Comparison of ENCODE assay signal across 13 mouse cellular contexts in genomic region chr9:96956646-96957297, GRCm38 (mm10).
DNase-seq lines count a peak whose midpoint lies in the region; ATAC-seq and TF ChIP-seq lines count a peak whose summit lies in the region.
"Had no signal": no experiment of that assay in that cellular context is flagged by ENCODE, and none has a peak within 500 bp of the region (broad histone marks: within the 10 kb centered on the region; RNA-seq: fewer than 3 reads in every experiment).

No protein-coding gene starts in this region.

- peak overlapping the region; percentile 85 for H3K27ac ChIP-seq in kidney, embryonic 15.5 days
- peak overlapping the region; percentile 48 for H3K27ac ChIP-seq in hindbrain, postnatal 0 days
- H3K27ac ChIP-seq in neural tube, embryonic 15.5 days (replicated peaks) = peak overlapping the region; percentile 41; the same call in 1 of the 2 replicates

- no peak overlapping the region for H3K9ac ChIP-seq in kidney, embryonic 15.5 days
- H3K9ac ChIP-seq in hindbrain, postnatal 0 days (replicated peaks; ENCODE audit: low read length) = no peak overlapping the region
- H3K9ac ChIP-seq in neural tube, embryonic 15.5 days (replicated peaks) = no peak overlapping the region

- DNase-seq in embryo, embryonic 10 days (ENCODE audit: low spot score) = peak; percentile 32
- DNase-seq in embryo, embryonic 10.5 days (ENCODE audit: low spot score) = no peak
- no peak for DNase-seq in kidney, adult 11 months
- peak; percentile 48 for DNase-seq in hindbrain, postnatal 0 days (ENCODE audit: low spot score)
- no peak for DNase-seq in cerebellum, adult 9-11 months
- DNase-seq: cerebellum, postnatal 10 days; gastrocnemius, postnatal 25 days; kidney, postnatal 25 days; layer of hippocampus, postnatal 36 days; lung, postnatal 36 days had no signal

- H3K4me3 ChIP-seq in kidney, embryonic 15.5 days (replicated peaks) = no peak overlapping the region
- no peak overlapping the region for H3K4me3 ChIP-seq in hindbrain, postnatal 0 days (ENCODE audit: low read length)
- no peak overlapping the region for H3K4me3 ChIP-seq in neural tube, embryonic 15.5 days (replicated peaks)

- H3K36me3 ChIP-seq in kidney, embryonic 15.5 days = no peaks in the 10 kb centered on the region
- H3K36me3 ChIP-seq in hindbrain, postnatal 0 days (ENCODE audit: insufficient read depth, low read length) = no peaks in the 10 kb centered on the region
- no peaks in the 10 kb centered on the region for H3K36me3 ChIP-seq in neural tube, embryonic 15.5 days

- TF ChIP-seq CTCF in hindbrain, postnatal 0 days (IDR thresholded peaks at IDR 0.05; ENCODE audit: low read depth) = no peak

- H3K4me2 ChIP-seq in kidney, embryonic 15.5 days = no peak overlapping the region
- H3K4me2 ChIP-seq in hindbrain, postnatal 0 days (ENCODE audit: low read depth, low read length) = no peak overlapping the region
- H3K4me2 ChIP-seq in neural tube, embryonic 15.5 days = no peak overlapping the region

- H3K27me3 ChIP-seq in kidney, embryonic 15.5 days = 0 out of 2 replicates have a peak, but pooled peaks cover 10% of the 10 kb centered on the region
- no peaks in the 10 kb centered on the region for H3K27me3 ChIP-seq in hindbrain, postnatal 0 days (ENCODE audit: insufficient read depth, low read length)
- H3K27me3 ChIP-seq in neural tube, embryonic 15.5 days (replicated peaks) = no peaks in the 10 kb centered on the region

- WGBS in kidney, embryonic 15.5 days = 35% methylated on average over 6 of the region's 6 CpGs
- WGBS in hindbrain, postnatal 0 days = 29% methylated on average over 6 of the region's 6 CpGs
- 19% methylated on average over 6 of the region's 6 CpGs for WGBS in neural tube, embryonic 15.5 days

- H3K9me3 ChIP-seq in kidney, embryonic 15.5 days (replicated peaks) = no peaks in the 10 kb centered on the region
- H3K9me3 ChIP-seq in hindbrain, postnatal 0 days (ENCODE audit: low read length) = no peaks in the 10 kb centered on the region
- H3K9me3 ChIP-seq in neural tube, embryonic 15.5 days (replicated peaks) = no peaks in the 10 kb centered on the region

- H3K4me1 ChIP-seq in kidney, embryonic 15.5 days = peaks cover 90% of the 10 kb centered on the region
- H3K4me1 ChIP-seq in hindbrain, postnatal 0 days (ENCODE audit: insufficient read depth, low read length) = peaks cover 22% of the 10 kb centered on the region
- H3K4me1 ChIP-seq in neural tube, embryonic 15.5 days = peaks cover 50% of the 10 kb centered on the region

- no peak for ATAC-seq in kidney, embryonic 15.5 days (replicated peaks; ENCODE audit: low FRiP score)
- no peak for ATAC-seq in hindbrain, postnatal 0 days
- ATAC-seq in neural tube, embryonic 15.5 days (ENCODE audit: low FRiP score) = no peak
- no peak for ATAC-seq in megakaryocyte-erythroid progenitor cell, adult 5-6 weeks (replicated peaks; ENCODE audit: low FRiP score, low TSS enrichment, poor library complexity, severe bottlenecking)

Comparison
In these comparisons a context has a peak if more than half of its experiments do, and no peak if none do; other contexts are left out.
1. DNase-seq: peak in embryo, embryonic 10 days (single experiment) and hindbrain, postnatal 0 days (single experiment); none in embryo, embryonic 10.5 days (single experiment), kidney, adult 11 months (single experiment) and cerebellum, adult 9-11 months (single experiment).
2. Peak in every context shown above with its lines, with median percentiles within 50 percentile points of each other: H3K27ac ChIP-seq.